Mouse (Mus musculus): ENCODE data around the gene Arhgap29. TPM values are rescaled to one million over a fixed set of nuclear protein-coding genes. Genes with fewer than 3 reads are reported as not detected.

Arhgap29 gene
- polyA plus RNA-seq, 1 experiment from 2014 or later: 75.2 TPM

GRCm38 (mm10) chr3:121999934-122000333, 47.6 kb downstream of the Arhgap29 start:
- Histone ChIP-seq H3K4me3 (ENCODE audit: low read depth, low read length) (no peak overlapping the region), H3K9me3 (ENCODE audit: control insufficient read depth, low read length) (no peaks in the 10 kb centered on the region), H3K36me3 (ENCODE audit: control insufficient read depth, insufficient read depth, low read length) (peaks cover 31% of the 10 kb centered on the region), H3K4me2 (ENCODE audit: low read depth, low read length) (no peak overlapping the region), H3K27ac (replicated peaks; ENCODE audit: low read depth, low read length) (no peak overlapping the region), H3K4me1 (ENCODE audit: control insufficient read depth, insufficient read depth, low read length) (no peaks in the 10 kb centered on the region), H3K27me3 (replicated peaks; ENCODE audit: control insufficient read depth, insufficient read depth, low read length) (no peaks in the 10 kb centered on the region), H3K9ac (ENCODE audit: low read depth, low read length) (no peak overlapping the region)
- 60% methylated on average over 2 of the region's 2 CpGs for WGBS
- ATAC-seq (ENCODE audit: low read depth) (no peak), DNase-seq (ENCODE audit: low spot score) (no peak)

- Histone ChIP-seq H3K36me3 (ENCODE audit: control insufficient read depth, insufficient read depth, low read length) (peaks cover 26% of the 10 kb centered on the region), H3K9me3 (ENCODE audit: control insufficient read depth, low read length) (no peaks in the 10 kb centered on the region), H3K27me3 (replicated peaks; ENCODE audit: control insufficient read depth, insufficient read depth, low read length) (no peaks in the 10 kb centered on the region), H3K4me3 (ENCODE audit: low read depth, low read length) (no peak overlapping the region), H3K27ac (replicated peaks; ENCODE audit: low read depth, low read length) (no peak overlapping the region), H3K9ac (ENCODE audit: low read depth, low read length) (no peak overlapping the region), H3K4me2 (ENCODE audit: low read depth, low read length) (no peak overlapping the region), H3K4me1 (ENCODE audit: control insufficient read depth, insufficient read depth, low read length) (no peaks in the 10 kb centered on the region)
- 43% methylated on average over 6 of the region's 6 CpGs for WGBS
- 0 out of 2 replicates have a peak, but pooled peaks have one; percentile 12 for ATAC-seq (ENCODE audit: low read depth)
- DNase-seq (ENCODE audit: low spot score): no peak
These were observed 49.2 kb downstream of the Arhgap29 start for GRCm38 (mm10) chr3:122001568-122001967.

GRCm38 (mm10) chr3:122009818-122010217, 57.5 kb downstream of the Arhgap29 start:
- Histone ChIP-seq H3K4me1 (ENCODE audit: control insufficient read depth, insufficient read depth, low read length) (no peaks in the 10 kb centered on the region), H3K4me3 (ENCODE audit: low read depth, low read length) (no peak overlapping the region), H3K9me3 (ENCODE audit: control insufficient read depth, low read length) (no peaks in the 10 kb centered on the region), H3K27ac (replicated peaks; ENCODE audit: low read depth, low read length) (no peak overlapping the region), H3K9ac (ENCODE audit: low read depth, low read length) (no peak overlapping the region), H3K4me2 (ENCODE audit: low read depth, low read length) (no peak overlapping the region), H3K36me3 (ENCODE audit: control insufficient read depth, insufficient read depth, low read length) (peaks cover 79% of the 10 kb centered on the region), H3K27me3 (replicated peaks; ENCODE audit: control insufficient read depth, insufficient read depth, low read length) (no peaks in the 10 kb centered on the region)
- DNase-seq (ENCODE audit: low spot score) (no peak), ATAC-seq (ENCODE audit: low read depth) (no peak)
- WGBS: 88% methylated on average over 5 of the region's 5 CpGs

GRCm38 (mm10) chr3:122010292-122010691, 58.0 kb downstream of the Arhgap29 start:
- WGBS: 80% methylated on average over 5 of the region's 5 CpGs
- Histone ChIP-seq H3K9ac (ENCODE audit: low read depth, low read length) (no peak overlapping the region), H3K4me2 (ENCODE audit: low read depth, low read length) (no peak overlapping the region), H3K4me3 (ENCODE audit: low read depth, low read length) (no peak overlapping the region), H3K27me3 (replicated peaks; ENCODE audit: control insufficient read depth, insufficient read depth, low read length) (no peaks in the 10 kb centered on the region), H3K4me1 (ENCODE audit: control insufficient read depth, insufficient read depth, low read length) (no peaks in the 10 kb centered on the region), H3K27ac (replicated peaks; ENCODE audit: low read depth, low read length) (no peak overlapping the region), H3K36me3 (ENCODE audit: control insufficient read depth, insufficient read depth, low read length) (peaks cover 84% of the 10 kb centered on the region), H3K9me3 (ENCODE audit: control insufficient read depth, low read length) (no peaks in the 10 kb centered on the region)
- DNase-seq (ENCODE audit: low spot score): no peak
- ATAC-seq (ENCODE audit: low read depth): no peak

- ATAC-seq (ENCODE audit: low read depth): no peak
These were observed 60.1 kb downstream of the Arhgap29 start for GRCm38 (mm10) chr3:122012464-122012863.

GRCm38 (mm10) chr3:122018421-122018820, 66.1 kb downstream of the Arhgap29 start:
- no peak overlapping the region for H3K4me2 ChIP-seq (ENCODE audit: low read depth, low read length)
- H3K9me3 ChIP-seq (ENCODE audit: control insufficient read depth, low read length): no peaks in the 10 kb centered on the region
- no peaks in the 10 kb centered on the region for H3K4me1 ChIP-seq (ENCODE audit: control insufficient read depth, insufficient read depth, low read length)
- ATAC-seq (ENCODE audit: low read depth) (no peak), DNase-seq (ENCODE audit: low spot score) (no peak)
- no peak overlapping the region for H3K4me3 ChIP-seq (ENCODE audit: low read depth, low read length)
- 95% methylated on average over 7 of the region's 7 CpGs for WGBS
- no peak overlapping the region for H3K27ac ChIP-seq (replicated peaks; ENCODE audit: low read depth, low read length)
- no peak overlapping the region for H3K9ac ChIP-seq (ENCODE audit: low read depth, low read length)
- H3K36me3 ChIP-seq (ENCODE audit: control insufficient read depth, insufficient read depth, low read length): peaks cover 34% of the 10 kb centered on the region
- no peaks in the 10 kb centered on the region for H3K27me3 ChIP-seq (replicated peaks; ENCODE audit: control insufficient read depth, insufficient read depth, low read length)

More at GRCm38 (mm10) chr3:122012464-122012863, 60.1 kb downstream of the Arhgap29 start:
- DNase-seq (ENCODE audit: low spot score): no peak
- Histone ChIP-seq H3K4me1 (ENCODE audit: control insufficient read depth, insufficient read depth, low read length) (no peaks in the 10 kb centered on the region), H3K27ac (replicated peaks; ENCODE audit: low read depth, low read length) (no peak overlapping the region), H3K27me3 (replicated peaks; ENCODE audit: control insufficient read depth, insufficient read depth, low read length) (no peaks in the 10 kb centered on the region), H3K9ac (ENCODE audit: low read depth, low read length) (no peak overlapping the region), H3K4me2 (ENCODE audit: low read depth, low read length) (no peak overlapping the region), H3K4me3 (ENCODE audit: low read depth, low read length) (no peak overlapping the region), H3K9me3 (ENCODE audit: control insufficient read depth, low read length) (no peaks in the 10 kb centered on the region), H3K36me3 (ENCODE audit: control insufficient read depth, insufficient read depth, low read length) (peaks cover 75% of the 10 kb centered on the region)
- 78% methylated on average over 1 of the region's 1 CpGs for WGBS

- peaks cover 27% of the 10 kb centered on the region for H3K36me3 ChIP-seq (ENCODE audit: control insufficient read depth, insufficient read depth, low read length)
- no peaks in the 10 kb centered on the region for H3K4me1 ChIP-seq (ENCODE audit: control insufficient read depth, insufficient read depth, low read length)
- ATAC-seq (ENCODE audit: low read depth): no peak
- no peaks in the 10 kb centered on the region for H3K27me3 ChIP-seq (replicated peaks; ENCODE audit: control insufficient read depth, insufficient read depth, low read length)
- no peak for DNase-seq (ENCODE audit: low spot score)
- no peak overlapping the region for H3K4me2 ChIP-seq (ENCODE audit: low read depth, low read length)
- 88% methylated on average over 5 of the region's 5 CpGs for WGBS
- H3K4me3 ChIP-seq (ENCODE audit: low read depth, low read length): no peak overlapping the region
- no peak overlapping the region for H3K27ac ChIP-seq (replicated peaks; ENCODE audit: low read depth, low read length)
- no peak overlapping the region for H3K9ac ChIP-seq (ENCODE audit: low read depth, low read length)
- no peaks in the 10 kb centered on the region for H3K9me3 ChIP-seq (ENCODE audit: control insufficient read depth, low read length)
These were observed 66.8 kb downstream of the Arhgap29 start for GRCm38 (mm10) chr3:122019159-122019558.

- Histone ChIP-seq H3K9ac (ENCODE audit: low read depth, low read length) (no peak overlapping the region), H3K27me3 (replicated peaks; ENCODE audit: control insufficient read depth, insufficient read depth, low read length) (no peaks in the 10 kb centered on the region), H3K36me3 (ENCODE audit: control insufficient read depth, insufficient read depth, low read length) (peaks cover 15% of the 10 kb centered on the region), H3K4me3 (ENCODE audit: low read depth, low read length) (no peak overlapping the region), H3K9me3 (ENCODE audit: control insufficient read depth, low read length) (no peaks in the 10 kb centered on the region), H3K4me1 (ENCODE audit: control insufficient read depth, insufficient read depth, low read length) (no peaks in the 10 kb centered on the region), H3K27ac (replicated peaks; ENCODE audit: low read depth, low read length) (no peak overlapping the region), H3K4me2 (ENCODE audit: low read depth, low read length) (no peak overlapping the region)
- ATAC-seq (ENCODE audit: low read depth) (no peak), DNase-seq (ENCODE audit: low spot score) (no peak)
- 86% methylated on average over 8 of the region's 8 CpGs for WGBS
These were observed 68.8 kb downstream of the Arhgap29 start for GRCm38 (mm10) chr3:122021029-122021652.

- Histone ChIP-seq H3K27ac (replicated peaks; ENCODE audit: low read depth, low read length) (no peak overlapping the region), H3K4me1 (ENCODE audit: control insufficient read depth, insufficient read depth, low read length) (no peaks in the 10 kb centered on the region; the same call in 1 of the 2 replicates), H3K9me3 (ENCODE audit: control insufficient read depth, low read length) (no peaks in the 10 kb centered on the region), H3K36me3 (ENCODE audit: control insufficient read depth, insufficient read depth, low read length) (peaks cover 7% of the 10 kb centered on the region), H3K27me3 (replicated peaks; ENCODE audit: control insufficient read depth, insufficient read depth, low read length) (no peaks in the 10 kb centered on the region), H3K4me2 (ENCODE audit: low read depth, low read length) (no peak overlapping the region), H3K9ac (ENCODE audit: low read depth, low read length) (no peak overlapping the region), H3K4me3 (ENCODE audit: low read depth, low read length) (no peak overlapping the region)
- 81% methylated on average over 3 of the region's 3 CpGs for WGBS
- DNase-seq (ENCODE audit: low spot score): no peak
- no peak for ATAC-seq (ENCODE audit: low read depth)
These were observed 70.0 kb downstream of the Arhgap29 start for GRCm38 (mm10) chr3:122022355-122022754.

All from embryonic facial prominence, embryonic 14.5 days (tissue).